Mouse (Mus musculus): ENCODE results near the gene Adamts6. TPM values are rescaled to one million over a fixed set of nuclear protein-coding genes. Genes with fewer than 3 reads are reported as not detected.
A peak's percentile ranks its signal among the peaks of the same experiment; 100 is the strongest.

Adamts6 gene
- total and polyA plus RNA-seq, 3 experiments, result 0.03 to 0.08 TPM; not detected in 1

- TF ChIP-seq JUND (IDR thresholded peaks at IDR 0.05; ENCODE audit: low read depth, low read length) (no peak), RAD21 (IDR thresholded peaks at IDR 0.05; ENCODE audit: low read depth, low read length) (no peak), MYC (IDR thresholded peaks at IDR 0.05; ENCODE audit: low read depth, low read length) (peak; percentile 67; the same call in 1 of the 2 replicates), MXI1 (IDR thresholded peaks at IDR 0.05; ENCODE audit: low read depth, low read length) (peak; percentile 92), POLR2AphosphoS5 (IDR thresholded peaks at IDR 0.05; ENCODE audit: borderline replicate concordance, low read depth, low read length) (no peak), NRF1 (IDR thresholded peaks at IDR 0.05; ENCODE audit: insufficient read depth, low read depth, low read length, poor library complexity, severe bottlenecking) (peak; percentile 90), MAFK (IDR thresholded peaks at IDR 0.05; ENCODE audit: borderline replicate concordance, low read depth, low read length) (no peak), ZMIZ1 (IDR thresholded peaks at IDR 0.05; ENCODE audit: low read depth, low read length) (no peak), ZC3H11A (IDR thresholded peaks at IDR 0.05; ENCODE audit: low read depth, low read length) (no peak), TBP (IDR thresholded peaks at IDR 0.05; ENCODE audit: low read depth, low read length) (peak; percentile 59; the same call in 1 of the 2 replicates), NELFE (IDR thresholded peaks at IDR 0.05; ENCODE audit: low read depth, low read length) (no peak; the same call in 1 of the 2 replicates), ZKSCAN1 (IDR thresholded peaks at IDR 0.05; ENCODE audit: low read depth, low read length) (no peak), MEF2A (IDR thresholded peaks at IDR 0.05; ENCODE audit: extremely low read depth, insufficient replicate concordance, low read depth, low read length, poor library complexity, severe bottlenecking) (no peak), ETS1 (IDR thresholded peaks at IDR 0.05; ENCODE audit: low read depth, low read length) (peak; percentile 99), MAZ (IDR thresholded peaks at IDR 0.05; ENCODE audit: low read depth, low read length) (0 out of 2 replicates have a peak, but pooled peaks have one; percentile 6), MYB (IDR thresholded peaks at IDR 0.05; ENCODE audit: low read depth, low read length) (0 out of 2 replicates have a peak, but pooled peaks have one; percentile 11), MAX (IDR thresholded peaks at IDR 0.05; ENCODE audit: low read length) (peak; percentile 96), SIN3A (IDR thresholded peaks at IDR 0.05; ENCODE audit: low read length) (peak; percentile 84; the same call in 1 of the 2 replicates), BHLHE40 (IDR thresholded peaks at IDR 0.05; ENCODE audit: borderline replicate concordance, low read depth, low read length) (peak; percentile 98), HCFC1 (IDR thresholded peaks at IDR 0.05; ENCODE audit: low read depth, low read length) (peak; percentile 59), ELF1 (IDR thresholded peaks at IDR 0.05; ENCODE audit: low read depth, low read length) (no peak; the same call in 1 of the 2 replicates), CHD1 (IDR thresholded peaks at IDR 0.05; ENCODE audit: low read depth, low read length) (no peak), CHD2 (IDR thresholded peaks at IDR 0.05; ENCODE audit: low read length) (peak; percentile 62), UBTF (IDR thresholded peaks at IDR 0.05; ENCODE audit: borderline replicate concordance, insufficient read depth, low read depth, low read length) (no peak)
Measured at GRCm38 (mm10) chr13:104286897-104287309, 732 bp upstream of the Adamts6 start (continued).

Data from MEL (cell line).